Mouse (Mus musculus) hindbrain, embryonic 13.5 days (tissue): ENCODE measurements at regions not wholly inside any gene's neighbourhood (a gene's known extent, or its start where the extent isn't known, plus 50 kb on each side); places are given as distances from the start of the nearest gene placed in this dataset.

Experiments
- ATAC-seq: fragments of 200-750 bp; cut with Nextera tagmentation; 2 replicates; pipeline ENCODE4 v1.8.0; 2017; ENCODE audit warnings: moderate TSS enrichment; ENCODE audit not compliant: low FRiP score
- H3K27ac ChIP-seq: fragments of 300-500 bp; sonication (generic); 2 replicates; pipeline ENCODE4 v1.5.1; 2015; ENCODE audit warnings: inconsistent platforms, mild to moderate bottlenecking, moderate library complexity
- H3K27me3 ChIP-seq: fragments of 300-500 bp; sonication (generic); 2 replicates; pipeline ENCODE4 v1.6.1; 2015; ENCODE audit warnings: mild to moderate bottlenecking, inconsistent platforms
- H3K36me3 ChIP-seq: fragments of 300-500 bp; sonication (generic); 2 replicates; pipeline ENCODE4 v1.6.1; 2015; ENCODE audit warnings: mild to moderate bottlenecking, inconsistent platforms
- H3K4me1 ChIP-seq: fragments of 300-500 bp; sonication (generic); replicated peaks from 2 replicates; pipeline ENCODE4 v1.6.1; 2015; ENCODE audit warnings: inconsistent platforms
- H3K4me2 ChIP-seq: fragments of 300-500 bp; sonication (generic); 2 replicates; pipeline ENCODE4 v1.6.1; 2015; ENCODE audit warnings: inconsistent platforms, mild to moderate bottlenecking, moderate library complexity
- H3K4me3 ChIP-seq: fragments of 300-500 bp; sonication (generic); 2 replicates; pipeline ENCODE4 v1.5.1; 2015; ENCODE audit warnings: mild to moderate bottlenecking, inconsistent platforms
- H3K9ac ChIP-seq: fragments of 300-500 bp; sonication (generic); 2 replicates; pipeline ENCODE4 v1.6.1; 2015; ENCODE audit warnings: mild to moderate bottlenecking, inconsistent platforms
- H3K9me3 ChIP-seq: fragments of 300-500 bp; sonication (generic); 2 replicates; pipeline ENCODE4 v1.6.1; 2016; ENCODE audit warnings: inconsistent platforms
- WGBS: fragments of 180-500 bp; shearing (Covaris S2); methylation state at CpG from one replicate; pipeline ENCODE4 v1.1.7; 2015; 5-methylcytosine and 5-hydroxymethylcytosine counted together

GRCm38 (mm10) chr8:34495974-34496373 lies 384.4 kb upstream of the Gm10131 start:
- Histone ChIP-seq H3K4me3 (no peak overlapping the region), H3K4me2 (no peak overlapping the region), H3K4me1 (peaks cover 3% of the 10 kb centered on the region; the same call in 1 of the 2 replicates), H3K9ac (no peak overlapping the region), H3K9me3 (no peaks in the 10 kb centered on the region), H3K36me3 (no peaks in the 10 kb centered on the region), H3K27me3 (no peaks in the 10 kb centered on the region), H3K27ac (no peak overlapping the region)
- 87% methylated on average over 4 of the region's 4 CpGs for WGBS
- no peak for ATAC-seq

DNA sequence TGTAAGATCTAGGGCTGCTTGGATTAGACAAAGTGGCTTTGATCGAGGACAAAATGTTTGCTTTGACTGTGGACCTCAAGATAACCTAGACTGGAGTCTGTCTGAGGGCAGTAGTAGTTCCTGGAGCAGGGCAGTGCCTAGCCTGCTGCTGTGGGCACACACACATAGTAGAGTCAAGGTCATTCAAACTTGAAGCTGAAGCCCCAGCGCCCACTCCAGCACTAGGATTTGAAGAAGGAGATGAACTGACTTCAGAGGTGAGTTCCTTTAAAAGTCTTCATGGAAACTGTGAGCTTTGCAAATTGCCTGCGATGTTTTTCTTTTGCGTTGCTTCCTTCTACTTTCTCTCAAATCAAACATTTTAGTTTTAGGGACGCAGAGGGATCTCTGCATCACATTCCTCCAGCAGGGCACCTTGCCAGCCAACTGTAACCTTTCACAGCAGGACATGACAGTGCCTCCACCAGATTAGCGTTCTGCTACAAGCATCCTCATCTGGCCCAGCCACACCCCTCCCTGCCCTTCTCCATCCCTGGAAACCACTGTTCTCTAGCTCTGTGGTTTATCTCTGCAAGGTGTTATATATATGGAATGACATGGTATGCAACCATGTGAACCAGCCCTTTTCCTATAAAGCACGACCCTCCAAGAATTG lies 377.3 kb upstream of the Gm10131 start:
- no peak overlapping the region for H3K4me2 ChIP-seq
- no peak overlapping the region for H3K27ac ChIP-seq
- H3K36me3 ChIP-seq: no peaks in the 10 kb centered on the region
- H3K4me3 ChIP-seq: no peak overlapping the region
- peaks cover 15% of the 10 kb centered on the region for H3K4me1 ChIP-seq
- WGBS: 70% methylated on average over 7 of the region's 7 CpGs
- H3K9me3 ChIP-seq: no peaks in the 10 kb centered on the region
- 0 out of 2 replicates have a peak, but pooled peaks cover 2% of the 10 kb centered on the region for H3K27me3 ChIP-seq
- ATAC-seq: no peak
- no peak overlapping the region for H3K9ac ChIP-seq

GRCm38 (mm10) chr8:34486433-34487096 lies 375.0 kb upstream of the Gm10131 start:
- peaks cover 12% of the 10 kb centered on the region for H3K4me1 ChIP-seq
- H3K27me3 ChIP-seq: 0 out of 2 replicates have a peak, but pooled peaks cover 2% of the 10 kb centered on the region
- WGBS: 33% methylated on average over 17 of the region's 17 CpGs
- no peak for ATAC-seq
- H3K9me3 ChIP-seq: no peaks in the 10 kb centered on the region
- H3K36me3 ChIP-seq: no peaks in the 10 kb centered on the region
- 0 out of 2 replicates have a peak overlapping the region, but pooled peaks have one; percentile 35 for H3K9ac ChIP-seq
- H3K27ac ChIP-seq: peak overlapping the region; percentile 48
- H3K4me3 ChIP-seq: no peak overlapping the region
- H3K4me2 ChIP-seq: 0 out of 2 replicates have a peak overlapping the region, but pooled peaks have one; percentile 15

- Histone ChIP-seq H3K4me1 (peaks cover 12% of the 10 kb centered on the region), H3K27ac (no peak overlapping the region), H3K4me3 (no peak overlapping the region), H3K27me3 (0 out of 2 replicates have a peak, but pooled peaks cover 2% of the 10 kb centered on the region), H3K36me3 (no peaks in the 10 kb centered on the region), H3K4me2 (no peak overlapping the region), H3K9ac (no peak overlapping the region), H3K9me3 (no peaks in the 10 kb centered on the region)
- 94% methylated on average over 9 of the region's 9 CpGs for WGBS
- ATAC-seq: no peak
Measured at GRCm38 (mm10) chr8:34485905-34486304, 374.4 kb upstream of the Gm10131 start.

- no peak overlapping the region for H3K4me2 ChIP-seq
- 81% methylated on average over 6 of the region's 6 CpGs for WGBS
- no peak overlapping the region for H3K9ac ChIP-seq
- no peak overlapping the region for H3K4me3 ChIP-seq
- H3K36me3 ChIP-seq: no peaks in the 10 kb centered on the region
- 0 out of 2 replicates have a peak, but pooled peaks cover 2% of the 10 kb centered on the region for H3K27me3 ChIP-seq
- H3K9me3 ChIP-seq: no peaks in the 10 kb centered on the region
- H3K27ac ChIP-seq: 0 out of 2 replicates have a peak overlapping the region, but pooled peaks have one; percentile 23
- ATAC-seq: no peak
- H3K4me1 ChIP-seq: peaks cover 12% of the 10 kb centered on the region
Measured at GRCm38 (mm10) chr8:34485346-34485745, 373.8 kb upstream of the Gm10131 start.

- 62% methylated on average over 6 of the region's 6 CpGs for WGBS
- no peak overlapping the region for H3K9ac ChIP-seq
- H3K4me1 ChIP-seq: peaks cover 12% of the 10 kb centered on the region
- no peaks in the 10 kb centered on the region for H3K36me3 ChIP-seq
- H3K4me2 ChIP-seq: no peak overlapping the region
- H3K4me3 ChIP-seq: no peak overlapping the region
- ATAC-seq: 0 out of 2 replicates have a peak, but pooled peaks have one; percentile 51
- H3K9me3 ChIP-seq: no peaks in the 10 kb centered on the region
- 0 out of 2 replicates have a peak overlapping the region, but pooled peaks have one; percentile 23 for H3K27ac ChIP-seq
- H3K27me3 ChIP-seq: 0 out of 2 replicates have a peak, but pooled peaks cover 2% of the 10 kb centered on the region
Measured at GRCm38 (mm10) chr8:34484551-34485335, 373.2 kb upstream of the Gm10131 start.

- 77% methylated on average over 4 of the region's 4 CpGs for WGBS
- Histone ChIP-seq H3K4me2 (no peak overlapping the region), H3K9ac (no peak overlapping the region), H3K4me3 (no peak overlapping the region), H3K27ac (no peak overlapping the region), H3K36me3 (no peaks in the 10 kb centered on the region), H3K4me1 (peaks cover 12% of the 10 kb centered on the region), H3K27me3 (no peaks in the 10 kb centered on the region), H3K9me3 (no peaks in the 10 kb centered on the region)
- no peak for ATAC-seq
Measured at GRCm38 (mm10) chr8:34483212-34483611, 371.7 kb upstream of the Gm10131 start.

DNA sequence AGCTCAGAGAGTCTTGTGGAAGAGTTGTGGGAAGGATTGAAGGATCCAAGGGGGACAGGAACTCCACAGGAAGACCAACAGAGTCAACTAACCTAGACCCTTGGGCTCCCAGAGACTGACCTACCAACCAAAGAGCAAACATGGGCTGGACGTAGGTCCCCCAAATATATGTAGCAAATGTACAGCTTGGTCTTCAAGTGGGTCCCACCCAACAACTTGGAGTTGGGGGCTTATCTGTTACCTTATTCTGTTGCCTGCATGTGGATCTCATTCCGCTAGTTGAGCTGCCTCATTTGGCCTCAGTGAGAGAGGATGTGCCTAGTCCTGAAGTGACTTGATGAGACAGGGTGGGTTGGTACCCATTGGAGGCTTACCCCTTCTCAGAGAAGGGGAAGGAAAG lies 371.1 kb upstream of the Gm10131 start:
- H3K4me1 ChIP-seq: peaks cover 12% of the 10 kb centered on the region
- WGBS: 95% methylated on average over 2 of the region's 2 CpGs
- no peak overlapping the region for H3K27ac ChIP-seq
- no peaks in the 10 kb centered on the region for H3K9me3 ChIP-seq
- H3K9ac ChIP-seq: no peak overlapping the region
- no peaks in the 10 kb centered on the region for H3K27me3 ChIP-seq
- no peak overlapping the region for H3K4me2 ChIP-seq
- no peak for ATAC-seq
- no peaks in the 10 kb centered on the region for H3K36me3 ChIP-seq
- no peak overlapping the region for H3K4me3 ChIP-seq

DNA sequence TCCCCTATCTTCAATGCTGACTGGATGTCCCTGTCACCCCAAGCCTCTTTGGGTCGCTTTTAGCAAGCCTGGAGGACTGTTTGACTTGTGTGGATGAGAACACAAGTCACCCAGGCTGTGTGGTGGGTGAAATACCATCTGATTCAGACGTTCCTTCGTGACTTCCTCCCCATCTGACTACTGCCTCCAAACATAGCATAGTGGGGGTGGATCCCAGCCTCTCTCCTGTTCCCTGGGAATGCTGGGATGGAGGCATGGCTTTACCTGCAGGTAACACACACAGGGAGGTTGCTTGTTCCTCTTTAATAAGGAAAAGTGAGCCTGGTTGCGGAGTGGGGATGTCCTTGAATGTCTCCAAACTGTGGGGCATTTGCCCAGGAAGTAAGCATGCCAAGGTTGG lies 369.0 kb upstream of the Gm10131 start:
- Histone ChIP-seq H3K27ac (no peak overlapping the region), H3K4me1 (0 out of 2 replicates have a peak, but pooled peaks cover 3% of the 10 kb centered on the region), H3K27me3 (no peaks in the 10 kb centered on the region), H3K36me3 (no peaks in the 10 kb centered on the region), H3K9ac (no peak overlapping the region), H3K4me2 (no peak overlapping the region), H3K4me3 (no peak overlapping the region), H3K9me3 (no peaks in the 10 kb centered on the region)
- no peak for ATAC-seq
- WGBS: 80% methylated on average over 4 of the region's 4 CpGs

GRCm38 (mm10) chr8:34478891-34479290 lies 367.4 kb upstream of the Gm10131 start:
- Histone ChIP-seq H3K36me3 (no peaks in the 10 kb centered on the region), H3K27ac (no peak overlapping the region), H3K27me3 (no peaks in the 10 kb centered on the region), H3K9me3 (no peaks in the 10 kb centered on the region), H3K4me3 (no peak overlapping the region), H3K9ac (no peak overlapping the region), H3K4me2 (no peak overlapping the region), H3K4me1 (0 out of 2 replicates have a peak, but pooled peaks cover 5% of the 10 kb centered on the region)
- 82% methylated on average over 3 of the region's 3 CpGs for WGBS
- ATAC-seq: no peak

DNA sequence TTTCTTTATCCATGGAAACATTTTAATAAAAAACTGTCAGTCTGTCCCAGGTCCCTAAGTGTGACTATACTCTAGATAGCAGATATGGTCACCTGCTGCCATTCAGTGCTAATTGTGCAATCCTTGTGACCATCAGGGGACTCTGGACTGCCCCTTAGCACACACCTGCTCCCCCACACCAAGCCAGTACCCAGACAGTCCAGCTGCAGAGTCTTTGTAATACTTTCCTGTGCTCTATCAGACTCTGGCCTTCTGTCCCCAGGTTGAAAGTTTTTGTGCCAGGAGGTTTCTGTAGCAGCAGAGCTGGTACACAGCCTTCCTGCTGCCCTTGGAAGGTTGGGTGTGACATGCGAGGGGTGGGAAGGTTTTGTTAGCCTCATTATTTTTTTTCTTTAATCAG lies 366.9 kb upstream of the Gm10131 start:
- H3K27ac ChIP-seq: no peak overlapping the region
- no peaks in the 10 kb centered on the region for H3K36me3 ChIP-seq
- H3K4me1 ChIP-seq: peaks cover 9% of the 10 kb centered on the region
- 96% methylated on average over 1 of the region's 1 CpGs for WGBS
- no peak overlapping the region for H3K9ac ChIP-seq
- no peak overlapping the region for H3K4me3 ChIP-seq
- ATAC-seq: no peak
- H3K27me3 ChIP-seq: no peaks in the 10 kb centered on the region
- no peaks in the 10 kb centered on the region for H3K9me3 ChIP-seq
- no peak overlapping the region for H3K4me2 ChIP-seq

GRCm38 (mm10) chr8:34476146-34476820 lies 364.7 kb upstream of the Gm10131 start:
- no peak for ATAC-seq
- H3K4me3 ChIP-seq: no peak overlapping the region

More at GRCm38 (mm10) chr8:34476146-34476820, 364.7 kb upstream of the Gm10131 start:
- peaks cover 22% of the 10 kb centered on the region for H3K4me1 ChIP-seq
- WGBS: 100% methylated on average over 3 of the region's 3 CpGs
- H3K27ac ChIP-seq: no peak overlapping the region
- H3K9me3 ChIP-seq: no peaks in the 10 kb centered on the region
- H3K27me3 ChIP-seq: no peaks in the 10 kb centered on the region
- no peaks in the 10 kb centered on the region for H3K36me3 ChIP-seq
- no peak overlapping the region for H3K9ac ChIP-seq
- H3K4me2 ChIP-seq: no peak overlapping the region
